Mouse (Mus musculus) embryonic fibroblast, embryonic 13.5 days (primary cell): Measurements from ENCODE around the gene Gas7.

Experiments
- CTCF ChIP-seq: IDR thresholded peaks from 2 replicates; pipeline ENCODE4 v1.5.1; 2011; ENCODE audit warnings: mild to moderate bottlenecking, control low read depth, low read length, moderate library complexity, borderline replicate concordance; ENCODE audit not compliant: insufficient read depth
- POLR2A ChIP-seq: IDR thresholded peaks from 2 replicates; pipeline ENCODE4 v1.6.1; 2011; ENCODE audit warnings: low read depth, mild to moderate bottlenecking, control low read depth, low read length, moderate library complexity

- TF ChIP-seq POLR2A = no peak
- TF ChIP-seq CTCF = no peak
Measured at GRCm38 (mm10) chr11:67654514-67654913, 199.3 kb downstream of the Gas7 start.
